Mouse (Mus musculus): Measurements from ENCODE around the gene Qrich1.

DNA sequence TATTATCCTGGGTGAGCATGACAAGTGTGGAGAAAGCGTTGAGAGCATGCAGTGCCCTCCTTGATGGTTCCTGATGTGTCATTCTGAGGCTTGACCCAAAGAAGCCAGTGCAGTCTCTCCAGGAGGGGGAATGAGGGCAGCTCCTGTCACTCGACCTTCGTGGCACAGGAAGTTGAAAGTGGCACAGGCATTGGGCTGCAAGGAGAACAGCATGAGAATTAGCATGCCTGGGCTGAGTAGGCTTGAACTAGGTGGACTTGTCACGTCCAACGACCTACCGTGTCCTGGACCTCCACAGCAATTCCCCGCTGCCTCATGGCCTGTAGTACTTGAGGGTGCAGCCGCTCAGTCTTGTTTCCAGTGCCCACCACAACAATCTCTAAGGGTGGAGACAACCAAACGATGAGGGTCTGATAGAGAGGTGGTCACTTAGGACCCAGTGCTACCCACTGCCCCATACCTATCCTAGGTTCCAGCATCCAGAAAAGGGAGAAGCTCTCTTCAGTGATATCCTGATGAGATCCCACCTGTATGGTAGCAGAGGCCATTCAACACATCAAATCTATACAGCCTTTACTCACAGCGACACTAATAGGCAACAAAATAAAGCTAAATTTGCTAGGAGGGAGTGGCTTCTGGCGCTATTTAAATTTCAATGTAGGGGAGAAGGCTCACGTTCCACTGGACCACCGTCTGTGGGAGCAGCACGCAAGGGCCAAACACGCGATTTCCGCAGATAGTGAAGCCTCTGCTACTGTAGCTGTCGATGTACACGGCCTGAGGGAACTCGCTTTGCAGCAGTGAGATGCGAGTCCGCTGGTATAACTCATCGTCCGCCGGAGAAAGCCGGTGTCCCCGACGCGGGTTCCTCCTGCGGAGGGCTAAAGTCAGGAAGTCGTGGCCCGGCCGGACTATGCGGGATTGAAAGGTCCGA is 49.5 kb downstream of the Qrich1 start:
- no peak for TF ChIP-seq POLR2A (IDR thresholded peaks at IDR 0.05; ENCODE audit: insufficient read depth, low read depth, low read length)
- no peak for TF ChIP-seq CTCF (IDR thresholded peaks at IDR 0.05)
